Mouse (Mus musculus) heart, embryonic 14.5 days (tissue): Measurements from ENCODE around the gene Pde1c. TPM values are rescaled to one million over a fixed set of nuclear protein-coding genes. Genes with fewer than 3 reads are reported as not detected.

Experiments used
- ATAC-seq: fragments of 200-750 bp; cut with Nextera tagmentation; 2 replicates; pipeline ENCODE4 v1.8.0; 2017; ENCODE audit warnings: low read depth, moderate TSS enrichment; ENCODE audit not compliant: insufficient number of reproducible peaks, insufficient read depth, low FRiP score
- H3K27ac ChIP-seq, 2 experiments: fragments of 200-500 bp in 1 of 2; fragments of 300-500 bp in 1 of 2; sonication (generic) in 1 of 2; replicated peaks in 1 of 2; 2 replicates each; pipeline ENCODE4 v1.5.1; 2012 to 2014; ENCODE audit warnings: low read depth in 2 of 2, low read length in 2 of 2, control low read depth in 1 of 2, mild to moderate bottlenecking in 1 of 2, mixed read lengths in 1 of 2; ENCODE audit not compliant: control insufficient read depth in 1 of 2, insufficient read depth in 1 of 2
- H3K27me3 ChIP-seq: fragments of 300-500 bp; sonication (generic); 2 replicates; pipeline ENCODE4 v1.6.1; 2014; ENCODE audit warnings: mild to moderate bottlenecking, low read length, control low read depth; ENCODE audit not compliant: control insufficient read depth, insufficient read depth
- H3K36me3 ChIP-seq: fragments of 300-500 bp; sonication (generic); 2 replicates; pipeline ENCODE4 v1.6.1; 2014; ENCODE audit warnings: mild to moderate bottlenecking, control low read depth, low read length, mixed read lengths; ENCODE audit not compliant: control insufficient read depth, insufficient read depth
- H3K4me1 ChIP-seq, 2 experiments: fragments of 200-500 bp in 1 of 2; fragments of 300-500 bp in 1 of 2; sonication (generic) in 1 of 2; 2 replicates each; pipeline ENCODE4 v1.6.1; 2012 to 2014; ENCODE audit warnings: low read length in 2 of 2, control low read depth in 1 of 2, mixed read lengths in 1 of 2; ENCODE audit not compliant: control insufficient read depth in 2 of 2, insufficient read depth in 2 of 2
- H3K4me2 ChIP-seq: fragments of 300-500 bp; sonication (generic); 2 replicates; pipeline ENCODE4 v1.6.1; 2014; ENCODE audit warnings: mild to moderate bottlenecking, low read length
- H3K4me3 ChIP-seq, 2 experiments: fragments of 200-500 bp in 1 of 2; fragments of 300-500 bp in 1 of 2; sonication (generic) in 1 of 2; 2 replicates each; pipeline ENCODE4 v1.5.1; 2012 to 2014; ENCODE audit warnings: low read length in 2 of 2, mild to moderate bottlenecking in 2 of 2, control low read depth in 1 of 2, low read depth in 1 of 2, moderate library complexity in 1 of 2; ENCODE audit not compliant: control insufficient read depth in 1 of 2, insufficient read depth in 1 of 2
- H3K9ac ChIP-seq: fragments of 300-500 bp; sonication (generic); 2 replicates; pipeline ENCODE4 v1.6.1; 2014; ENCODE audit warnings: mild to moderate bottlenecking, low read length
- H3K9me3 ChIP-seq: fragments of 300-500 bp; sonication (generic); 2 replicates; pipeline ENCODE4 v1.6.1; 2016; ENCODE audit warnings: low read length, control low read depth; ENCODE audit not compliant: control insufficient read depth
- WGBS: fragments of 180-500 bp; shearing (Covaris S2); extraction: QIAGEN DNeasy Blood & Tissue Kit; methylation state at CpG from one replicate; pipeline ENCODE4 v1.1.7; 2014; 5-methylcytosine and 5-hydroxymethylcytosine counted together
- polyA plus RNA-seq: library from polyadenylated mRNA; unstranded; fragments of >200 nt; fragmentation: Nextera tagmentation; extraction: Ambion mirVana; gene quantifications from 2 replicates; pipeline ENCODE4 v1.2.1, GENCODE M21; 2014

The Pde1c gene
- polyA plus RNA-seq, 1 experiment from 2014 or later: 11.1 TPM

GRCm38 (mm10) chr6:56441501-56441900 is 127.4 kb downstream of the Pde1c start:
- Histone ChIP-seq H3K36me3 (no peaks in the 10 kb centered on the region), H3K4me1 (no peaks in the 10 kb centered on the region), H3K27me3 (no peaks in the 10 kb centered on the region), H3K9ac (no peak overlapping the region), H3K9me3 (no peaks in the 10 kb centered on the region), H3K4me3 (no peak overlapping the region), H3K27ac (no peak overlapping the region), H3K4me2 (no peak overlapping the region)
- no peak for ATAC-seq
- WGBS: 88% methylated on average over 4 of the region's 4 CpGs

GRCm38 (mm10) chr6:56425846-56426245 is 143.1 kb downstream of the Pde1c start:
- no peak for ATAC-seq
- Histone ChIP-seq H3K4me3 (no peak overlapping the region), H3K4me1 (no peaks in the 10 kb centered on the region), H3K27me3 (no peaks in the 10 kb centered on the region), H3K27ac (no peak overlapping the region), H3K9me3 (no peaks in the 10 kb centered on the region), H3K4me2 (no peak overlapping the region), H3K9ac (no peak overlapping the region), H3K36me3 (no peaks in the 10 kb centered on the region)
- 81% methylated on average over 5 of the region's 5 CpGs for WGBS

GRCm38 (mm10) chr6:56422866-56423265 is 146.0 kb downstream of the Pde1c start:
- ATAC-seq: no peak
- Histone ChIP-seq H3K4me2 (no peak overlapping the region), H3K9me3 (no peaks in the 10 kb centered on the region), H3K4me1 (no peaks in the 10 kb centered on the region), H3K4me3 (no peak overlapping the region), H3K36me3 (no peaks in the 10 kb centered on the region), H3K27ac (no peak overlapping the region), H3K27me3 (no peaks in the 10 kb centered on the region), H3K9ac (no peak overlapping the region)
- WGBS: 68% methylated on average over 3 of the region's 3 CpGs

- no peak overlapping the region for H3K9ac ChIP-seq
- no peak overlapping the region for H3K27ac ChIP-seq
- H3K4me3 ChIP-seq: no peak overlapping the region
- no peaks in the 10 kb centered on the region for H3K4me1 ChIP-seq
- no peak for ATAC-seq
- H3K4me2 ChIP-seq: no peak overlapping the region
- no peaks in the 10 kb centered on the region for H3K27me3 ChIP-seq
- no peaks in the 10 kb centered on the region for H3K36me3 ChIP-seq
- no peaks in the 10 kb centered on the region for H3K9me3 ChIP-seq
- 59% methylated on average over 4 of the region's 4 CpGs for WGBS
Measured at GRCm38 (mm10) chr6:56416191-56416590, 152.7 kb downstream of the Pde1c start.

GRCm38 (mm10) chr6:56389178-56389577 is 179.7 kb downstream of the Pde1c start:
- Histone ChIP-seq H3K27me3 (no peaks in the 10 kb centered on the region), H3K4me3 (no peak overlapping the region), H3K4me2 (no peak overlapping the region), H3K27ac (no peak overlapping the region), H3K36me3 (no peaks in the 10 kb centered on the region), H3K4me1 (peaks cover 0 to 8% of the 10 kb centered on the region in 2 experiments; a peak in 1 of 4 replicates), H3K9ac (no peak overlapping the region), H3K9me3 (no peaks in the 10 kb centered on the region)
- no peak for ATAC-seq
- 73% methylated on average over 5 of the region's 5 CpGs for WGBS

- Histone ChIP-seq H3K9me3 (no peaks in the 10 kb centered on the region), H3K27ac (no peak overlapping the region), H3K27me3 (no peaks in the 10 kb centered on the region), H3K9ac (no peak overlapping the region), H3K4me1 (peaks cover 16 to 33% of the 10 kb centered on the region in 2 experiments), H3K4me3 (no peak overlapping the region), H3K36me3 (no peaks in the 10 kb centered on the region), H3K4me2 (no peak overlapping the region)
- 88% methylated on average over 3 of the region's 3 CpGs for WGBS
- no peak for ATAC-seq
Measured at GRCm38 (mm10) chr6:56376359-56376758, 192.5 kb downstream of the Pde1c start.

GRCm38 (mm10) chr6:56374180-56374579 is 194.7 kb downstream of the Pde1c start:
- Histone ChIP-seq H3K4me2 (no peak overlapping the region), H3K27me3 (no peaks in the 10 kb centered on the region), H3K36me3 (no peaks in the 10 kb centered on the region), H3K4me3 (no peak overlapping the region), H3K4me1 (peaks cover 16 to 33% of the 10 kb centered on the region in 2 experiments), H3K27ac (peak overlapping the region; percentile 73 to 79), H3K9ac (no peak overlapping the region), H3K9me3 (no peaks in the 10 kb centered on the region)
- 79% methylated on average over 5 of the region's 5 CpGs for WGBS
- ATAC-seq: peak; percentile 33; the same call in 1 of the 2 replicates

- Histone ChIP-seq H3K36me3 (no peaks in the 10 kb centered on the region), H3K9ac (no peak overlapping the region), H3K4me2 (peak overlapping the region; percentile 4; the same call in 1 of the 2 replicates), H3K4me1 (peaks cover 16 to 33% of the 10 kb centered on the region in 2 experiments), H3K27me3 (no peaks in the 10 kb centered on the region), H3K27ac (peak overlapping the region; percentile 73 to 79), H3K4me3 (no peak overlapping the region), H3K9me3 (no peaks in the 10 kb centered on the region)
- 27% methylated on average over 3 of the region's 3 CpGs for WGBS
- peak; percentile 90 for ATAC-seq
Measured at GRCm38 (mm10) chr6:56373753-56374152, 195.2 kb downstream of the Pde1c start.
